Mouse (Mus musculus): Measurements from ENCODE around the gene Fgf14. TPM values are rescaled to one million over a fixed set of nuclear protein-coding genes. Genes with fewer than 3 reads are reported as not detected.
A peak's percentile ranks its signal among the peaks of the same experiment; 100 is the strongest.
"Not testable (repeated sequence)": the region's sequence is repeated elsewhere in the genome, so short reads cannot be mapped to it uniquely, and the experiment has no call there.

Fgf14 gene
- polyA plus RNA-seq, 1 experiment from 2014 or later = 0.60 TPM

DNA sequence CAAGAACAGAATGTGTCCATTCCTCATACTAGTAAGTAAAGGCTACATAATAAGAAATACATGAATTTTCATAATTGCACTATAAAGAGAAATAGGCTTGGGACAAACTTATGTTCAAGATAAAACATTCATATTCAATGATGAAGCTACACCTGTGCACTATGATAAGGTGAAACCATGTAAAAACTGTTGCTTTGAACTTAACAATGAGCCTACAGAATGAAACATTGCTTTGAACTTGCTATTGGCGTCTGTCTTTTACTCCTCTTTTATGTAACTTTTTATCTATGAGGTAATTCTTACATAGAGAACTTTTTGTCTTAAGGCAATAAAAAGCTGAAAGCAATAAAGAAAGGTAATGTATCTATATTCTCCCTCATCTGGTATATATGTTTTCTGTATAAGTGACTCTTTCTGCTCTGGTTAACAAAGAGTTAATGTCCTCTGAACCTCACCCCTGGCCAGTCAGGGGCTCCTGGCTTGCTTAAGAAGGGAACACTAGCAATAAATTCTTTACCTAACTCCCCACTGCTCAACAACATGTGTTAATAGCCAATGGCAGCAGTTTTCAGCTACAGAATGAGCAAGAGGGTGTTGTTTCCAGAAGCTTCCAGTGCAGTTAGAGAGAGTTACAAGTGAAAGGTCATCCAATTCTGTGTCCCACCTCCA, 569.6 kb downstream of the Fgf14 start:
- WGBS = 42% methylated on average over 1 of the region's 1 CpGs
- no peaks in the 10 kb centered on the region for H3K9me3 ChIP-seq (ENCODE audit: control insufficient read depth)
- H3K36me3 ChIP-seq (ENCODE audit: control insufficient read depth, insufficient read depth) = no peaks in the 10 kb centered on the region
- H3K9ac ChIP-seq (ENCODE audit: low read depth, low read length) = no peak overlapping the region
- TF ChIP-seq CTCF (IDR thresholded peaks at IDR 0.05; ENCODE audit: low read depth) = no peak
- no peaks in the 10 kb centered on the region for H3K27me3 ChIP-seq (replicated peaks; ENCODE audit: control insufficient read depth, insufficient read depth, low read length)
- no peak overlapping the region for H3K4me2 ChIP-seq (replicated peaks; ENCODE audit: low read depth)
- H3K4me1 ChIP-seq (replicated peaks; ENCODE audit: control insufficient read depth, insufficient read depth, low read length) = no peaks in the 10 kb centered on the region
- no peak overlapping the region for H3K27ac ChIP-seq (ENCODE audit: low read depth, low read length)
- H3K4me3 ChIP-seq (ENCODE audit: low read depth, low read length) = no peak overlapping the region
- ATAC-seq = peak; percentile 57; the same call in 1 of the 2 replicates

DNA sequence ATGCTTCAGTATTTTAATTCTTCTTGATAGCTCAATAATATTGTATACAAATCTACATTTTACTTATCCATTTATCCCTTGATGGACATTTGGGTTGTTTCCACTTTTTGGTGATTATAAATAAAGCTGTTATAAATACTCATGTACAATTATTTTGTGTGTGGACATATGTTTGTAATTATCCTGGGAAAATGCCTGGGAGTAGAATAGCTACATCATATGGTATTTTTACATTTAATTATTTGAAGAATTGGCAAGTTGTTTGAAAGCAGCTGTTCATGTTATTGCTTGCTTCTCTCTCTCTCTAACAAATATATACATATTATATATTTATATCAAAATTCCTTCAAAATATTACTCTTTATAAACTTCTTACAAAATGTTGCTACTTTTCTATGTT, 593.8 kb downstream of the Fgf14 start:
- ATAC-seq = no peak
- no peaks in the 10 kb centered on the region for H3K9me3 ChIP-seq (ENCODE audit: control insufficient read depth)
- TF ChIP-seq CTCF (IDR thresholded peaks at IDR 0.05; ENCODE audit: low read depth) = no peak

DNA sequence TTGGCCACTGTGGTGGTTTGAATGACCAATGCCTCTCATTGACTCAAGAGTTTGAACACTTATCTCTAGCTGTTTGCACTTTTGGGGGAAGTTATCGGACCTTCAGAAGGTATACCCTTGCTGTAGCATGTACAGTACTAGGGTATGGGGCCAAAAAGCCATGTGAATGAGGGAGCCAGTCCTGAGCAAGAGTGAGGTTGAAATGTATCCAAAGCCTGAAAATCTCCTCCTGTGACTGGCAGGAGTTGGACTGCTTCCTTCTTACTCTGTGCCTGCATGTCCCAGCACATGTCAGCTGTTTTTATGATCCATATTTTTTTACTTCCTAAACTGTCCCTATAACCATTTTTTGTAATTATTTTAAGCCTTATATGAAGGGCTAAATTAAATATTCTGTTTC, 632.9 kb downstream of the Fgf14 start:
- Histone ChIP-seq H3K27ac (ENCODE audit: low read depth, low read length) (no peak overlapping the region), H3K9me3 (ENCODE audit: control insufficient read depth) (no peaks in the 10 kb centered on the region), H3K4me3 (ENCODE audit: low read depth, low read length) (no peak overlapping the region), H3K4me1 (replicated peaks; ENCODE audit: control insufficient read depth, insufficient read depth, low read length) (no peaks in the 10 kb centered on the region), H3K4me2 (replicated peaks; ENCODE audit: low read depth) (no peak overlapping the region), H3K36me3 (ENCODE audit: control insufficient read depth, insufficient read depth) (no peaks in the 10 kb centered on the region), H3K9ac (ENCODE audit: low read depth, low read length) (no peak overlapping the region), H3K27me3 (replicated peaks; ENCODE audit: control insufficient read depth, insufficient read depth, low read length) (no peaks in the 10 kb centered on the region)
- TF ChIP-seq CTCF (IDR thresholded peaks at IDR 0.05; ENCODE audit: low read depth) = no peak
- WGBS = 81% methylated on average over 1 of the region's 1 CpGs
- no peak for ATAC-seq

More for the DNA sequence above, 593.8 kb downstream of the Fgf14 start:
- no peaks in the 10 kb centered on the region for H3K36me3 ChIP-seq (ENCODE audit: control insufficient read depth, insufficient read depth)
- no peak overlapping the region for H3K9ac ChIP-seq (ENCODE audit: low read depth, low read length)
- no peaks in the 10 kb centered on the region for H3K27me3 ChIP-seq (replicated peaks; ENCODE audit: control insufficient read depth, insufficient read depth, low read length)
- H3K27ac ChIP-seq (ENCODE audit: low read depth, low read length) = no peak overlapping the region
- H3K4me2 ChIP-seq (replicated peaks; ENCODE audit: low read depth) = no peak overlapping the region
- H3K4me1 ChIP-seq (replicated peaks; ENCODE audit: control insufficient read depth, insufficient read depth, low read length) = no peaks in the 10 kb centered on the region
- no peak overlapping the region for H3K4me3 ChIP-seq (ENCODE audit: low read depth, low read length)

DNA sequence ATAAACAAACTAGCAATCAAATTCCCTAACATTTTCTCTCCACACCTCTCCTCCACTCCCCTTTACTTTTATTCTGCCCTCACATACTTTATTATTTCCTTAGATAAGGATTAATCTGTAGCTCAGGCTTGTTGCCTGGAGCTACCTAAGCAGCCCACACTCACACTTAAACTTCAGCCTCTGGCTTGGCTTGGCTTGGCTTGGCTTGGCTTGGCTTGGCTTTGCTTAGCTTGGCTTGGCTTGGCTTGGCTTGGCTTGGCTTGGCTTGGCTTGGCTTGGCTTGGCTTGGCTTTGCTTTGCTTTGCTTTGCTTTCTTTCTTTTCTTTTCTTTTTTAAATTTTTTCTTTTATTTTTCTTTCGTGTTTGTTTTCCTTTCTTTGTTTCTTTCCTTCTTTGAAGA, 636.3 kb downstream of the Fgf14 start:
- no peak for ATAC-seq
- no peak for TF ChIP-seq CTCF (IDR thresholded peaks at IDR 0.05; ENCODE audit: low read depth)
- H3K27me3 ChIP-seq (replicated peaks; ENCODE audit: control insufficient read depth, insufficient read depth, low read length) = no peaks in the 10 kb centered on the region
- no peaks in the 10 kb centered on the region for H3K4me1 ChIP-seq (replicated peaks; ENCODE audit: control insufficient read depth, insufficient read depth, low read length)
- no peak overlapping the region for H3K9ac ChIP-seq (ENCODE audit: low read depth, low read length)
- H3K9me3 ChIP-seq (ENCODE audit: control insufficient read depth) = no peaks in the 10 kb centered on the region
- no peak overlapping the region for H3K27ac ChIP-seq (ENCODE audit: low read depth, low read length)
- no peaks in the 10 kb centered on the region for H3K36me3 ChIP-seq (ENCODE audit: control insufficient read depth, insufficient read depth)
- no peak overlapping the region for H3K4me2 ChIP-seq (replicated peaks; ENCODE audit: low read depth)
- H3K4me3 ChIP-seq (ENCODE audit: low read depth, low read length) = no peak overlapping the region
- WGBS = 82% methylated on average over 1 of the region's 1 CpGs

DNA sequence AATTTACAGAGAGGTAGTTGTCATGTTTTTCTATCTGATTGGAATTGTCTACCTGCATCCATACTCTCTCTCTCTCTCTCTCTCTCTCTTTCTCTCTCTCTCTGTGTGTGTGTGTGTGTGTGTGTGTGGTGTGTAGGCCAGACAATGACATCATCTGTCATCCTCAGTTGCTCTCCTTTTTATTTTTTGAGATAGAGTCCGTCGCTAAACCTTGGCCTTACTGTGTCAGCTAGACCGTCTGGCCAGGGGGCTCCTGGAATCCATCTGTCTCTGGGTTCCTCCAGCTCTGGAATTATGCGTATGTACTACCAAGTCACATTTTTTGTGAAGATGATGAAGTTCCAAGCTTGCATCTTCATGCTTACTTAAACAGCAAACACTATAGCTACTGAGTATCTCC, 639.5 kb downstream of the Fgf14 start:
- Histone ChIP-seq H3K27ac (ENCODE audit: low read depth, low read length) (no peak overlapping the region), H3K9ac (ENCODE audit: low read depth, low read length) (no peak overlapping the region), H3K27me3 (replicated peaks; ENCODE audit: control insufficient read depth, insufficient read depth, low read length) (no peaks in the 10 kb centered on the region), H3K9me3 (ENCODE audit: control insufficient read depth) (no peaks in the 10 kb centered on the region), H3K4me1 (replicated peaks; ENCODE audit: control insufficient read depth, insufficient read depth, low read length) (no peaks in the 10 kb centered on the region), H3K4me2 (replicated peaks; ENCODE audit: low read depth) (no peak overlapping the region), H3K36me3 (ENCODE audit: control insufficient read depth, insufficient read depth) (no peaks in the 10 kb centered on the region), H3K4me3 (ENCODE audit: low read depth, low read length) (no peak overlapping the region)
- 82% methylated on average over 4 of the region's 4 CpGs for WGBS
- TF ChIP-seq CTCF (IDR thresholded peaks at IDR 0.05; ENCODE audit: low read depth) = no peak
- ATAC-seq = no peak

DNA sequence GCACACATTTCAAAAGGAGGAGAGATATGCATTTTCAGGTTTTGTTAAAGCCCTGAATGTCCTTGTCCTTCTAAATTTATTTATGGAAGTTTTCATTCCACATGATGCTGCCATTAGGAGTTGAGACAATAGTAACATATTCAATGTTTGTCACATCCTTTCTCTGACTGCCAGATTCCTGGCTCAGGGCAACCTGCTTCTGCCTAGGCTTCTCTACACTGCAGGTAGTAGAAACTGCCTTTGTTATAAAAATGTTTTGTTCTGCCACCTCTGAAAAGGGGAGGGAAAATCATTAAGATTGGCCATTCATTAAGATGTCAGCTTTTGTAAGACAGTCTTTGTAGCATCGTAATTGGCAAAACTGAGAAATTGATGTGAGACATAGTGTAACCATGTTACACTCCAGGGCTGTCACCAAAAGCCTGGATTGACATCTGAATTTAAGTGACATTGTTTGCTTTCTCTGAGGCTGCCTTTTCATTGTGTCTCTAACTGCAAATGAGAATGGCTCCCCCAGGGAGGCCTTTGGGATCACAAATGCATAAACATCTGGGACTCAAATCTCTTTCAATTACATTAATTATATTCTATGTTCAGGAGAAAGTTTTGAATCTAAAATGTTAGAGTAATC, 640.2 kb downstream of the Fgf14 start:
- no peak overlapping the region for H3K4me2 ChIP-seq (replicated peaks; ENCODE audit: low read depth)
- no peaks in the 10 kb centered on the region for H3K4me1 ChIP-seq (replicated peaks; ENCODE audit: control insufficient read depth, insufficient read depth, low read length)
- no peak overlapping the region for H3K9ac ChIP-seq (ENCODE audit: low read depth, low read length)
- H3K27me3 ChIP-seq (replicated peaks; ENCODE audit: control insufficient read depth, insufficient read depth, low read length) = no peaks in the 10 kb centered on the region
- H3K4me3 ChIP-seq (ENCODE audit: low read depth, low read length) = no peak overlapping the region
- H3K36me3 ChIP-seq (ENCODE audit: control insufficient read depth, insufficient read depth) = no peaks in the 10 kb centered on the region
- H3K9me3 ChIP-seq (ENCODE audit: control insufficient read depth) = no peaks in the 10 kb centered on the region
- no peak for ATAC-seq
- 69% methylated on average over 1 of the region's 1 CpGs for WGBS
- TF ChIP-seq CTCF (IDR thresholded peaks at IDR 0.05; ENCODE audit: low read depth) = no peak
- no peak overlapping the region for H3K27ac ChIP-seq (ENCODE audit: low read depth, low read length)

DNA sequence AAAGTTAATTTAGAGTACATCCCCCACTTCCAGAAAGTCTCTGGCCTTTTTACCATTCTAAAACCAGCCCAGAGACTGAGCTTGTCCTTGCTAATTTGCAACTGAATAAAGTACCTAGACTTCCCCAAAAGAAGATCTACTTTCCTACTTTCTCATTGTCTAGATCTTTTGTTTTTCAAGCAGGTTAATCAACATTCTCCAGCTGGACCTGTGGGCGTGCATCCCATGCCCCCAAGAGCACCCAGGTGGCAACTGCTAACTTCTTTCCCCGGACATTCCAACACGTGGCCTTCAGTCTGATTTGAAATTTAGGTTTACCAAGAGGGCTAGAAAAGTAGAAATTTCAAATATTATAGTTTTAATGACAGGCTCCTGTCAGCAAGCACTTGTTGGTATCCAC, 643.6 kb downstream of the Fgf14 start:
- not testable (repeated sequence) for H3K36me3 ChIP-seq (ENCODE audit: control insufficient read depth, insufficient read depth); H3K27ac ChIP-seq (ENCODE audit: low read depth, low read length); H3K9ac ChIP-seq (ENCODE audit: low read depth, low read length); H3K27me3 ChIP-seq (replicated peaks; ENCODE audit: control insufficient read depth, insufficient read depth, low read length); H3K9me3 ChIP-seq (ENCODE audit: control insufficient read depth); H3K4me1 ChIP-seq (replicated peaks; ENCODE audit: control insufficient read depth, insufficient read depth, low read length); H3K4me3 ChIP-seq (ENCODE audit: low read depth, low read length); ATAC-seq; H3K4me2 ChIP-seq (replicated peaks; ENCODE audit: low read depth)
- WGBS = 60% methylated on average over 3 of the region's 3 CpGs
